Mouse (Mus musculus): ENCODE measurements around the gene Gm10300.

GRCm38 (mm10) chr4:132025264-132025663, 49.2 kb upstream of the Gm10300 start:
- no peak for TF ChIP-seq CTCF (IDR thresholded peaks at IDR 0.05; ENCODE audit: low read depth)
- no peak for TF ChIP-seq EP300 (IDR thresholded peaks at IDR 0.05; ENCODE audit: low read depth)
